Mouse (Mus musculus) stomach, embryonic 16.5 days (tissue): ENCODE data around the gene Pctp. TPM values are rescaled to one million over a fixed set of nuclear protein-coding genes. Genes with fewer than 3 reads are reported as not detected.

Experiments
- ATAC-seq: fragments of 200-750 bp; cut with Nextera tagmentation; 2 replicates; pipeline ENCODE4 v1.8.0; 2017; ENCODE audit warnings: moderate number of reproducible peaks, moderate TSS enrichment; ENCODE audit not compliant: insufficient read depth, low FRiP score
- H3K27ac ChIP-seq: fragments of 300-500 bp; sonication (generic); 2 replicates; pipeline ENCODE4 v1.5.1; 2014; ENCODE audit warnings: low read length
- H3K27me3 ChIP-seq: fragments of 300-500 bp; sonication (generic); 2 replicates; pipeline ENCODE4 v1.6.1; 2014; ENCODE audit warnings: low read length, control low read depth, mixed read lengths; ENCODE audit not compliant: control insufficient read depth, insufficient read depth
- H3K36me3 ChIP-seq: fragments of 300-500 bp; sonication (generic); 2 replicates; pipeline ENCODE4 v1.6.1; 2014; ENCODE audit warnings: low read length; ENCODE audit not compliant: control insufficient read depth, insufficient read depth
- H3K4me1 ChIP-seq: fragments of 300-500 bp; sonication (generic); 2 replicates; pipeline ENCODE4 v1.6.1; 2014; ENCODE audit warnings: low read length, control low read depth, mixed read lengths; ENCODE audit not compliant: control insufficient read depth, insufficient read depth
- H3K4me2 ChIP-seq: fragments of 300-500 bp; sonication (generic); 2 replicates; pipeline ENCODE4 v1.6.1; 2014; ENCODE audit warnings: low read depth, low read length, mixed read lengths
- H3K4me3 ChIP-seq: fragments of 300-500 bp; sonication (generic); replicated peaks from 2 replicates; pipeline ENCODE4 v1.5.1; 2014; ENCODE audit warnings: mild to moderate bottlenecking, low read length
- H3K9ac ChIP-seq: fragments of 300-500 bp; sonication (generic); 2 replicates; pipeline ENCODE4 v1.6.1; 2014; ENCODE audit warnings: low read length
- H3K9me3 ChIP-seq: fragments of 300-500 bp; sonication (generic); replicated peaks from 2 replicates; pipeline ENCODE4 v1.6.1; 2016; ENCODE audit warnings: low read length, control low read depth; ENCODE audit not compliant: control insufficient read depth
- WGBS: fragments of 180-500 bp; shearing (Covaris S2); extraction: QIAGEN DNeasy Blood & Tissue Kit; methylation state at CpG from one replicate; pipeline ENCODE4 v1.1.7; 2014; 5-methylcytosine and 5-hydroxymethylcytosine counted together
- polyA plus RNA-seq: library from polyadenylated mRNA; unstranded; fragments of >200 nt; fragmentation: Nextera tagmentation; extraction: Ambion mirVana; gene quantifications from 2 replicates; pipeline ENCODE4 v1.2.1, GENCODE M21; 2015

Pctp gene
- polyA plus RNA-seq, 1 experiment from 2014 or later: 14.6 TPM

DNA sequence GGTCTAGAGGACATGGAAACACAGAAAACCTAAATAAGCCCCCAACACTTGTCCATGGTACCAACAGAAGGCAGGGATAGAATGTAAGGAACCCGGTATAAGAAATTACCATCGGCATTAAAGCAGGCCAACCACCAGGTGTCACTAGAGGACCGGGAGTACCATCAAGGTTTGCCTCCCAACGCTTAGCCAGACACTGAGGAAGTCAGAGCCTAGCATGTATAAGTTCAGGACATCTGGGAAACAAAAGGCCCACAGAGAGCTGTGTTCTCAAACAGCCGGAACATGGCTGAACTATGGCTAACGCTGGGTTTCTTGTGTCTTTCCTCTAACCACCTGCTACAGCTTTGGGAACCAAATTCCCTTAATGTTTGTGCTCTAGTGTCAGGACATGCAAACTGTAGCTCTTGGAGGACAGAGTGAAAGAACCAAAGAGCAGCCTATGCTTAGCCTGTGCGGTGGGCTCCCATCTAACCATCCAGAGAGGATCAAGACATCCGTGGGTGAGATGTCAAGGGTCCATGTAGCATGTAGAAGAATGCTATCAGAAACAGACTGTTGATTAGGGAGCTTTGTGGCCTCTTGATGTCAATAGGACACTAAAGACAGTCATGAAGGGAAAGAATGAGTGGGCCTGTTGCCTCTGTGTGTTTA lies 13.6 kb downstream of the Pctp start:
- no peak overlapping the region for H3K27ac ChIP-seq
- H3K9ac ChIP-seq: no peak overlapping the region
- no peaks in the 10 kb centered on the region for H3K27me3 ChIP-seq
- no peaks in the 10 kb centered on the region for H3K36me3 ChIP-seq
- 0 out of 2 replicates have a peak, but pooled peaks have one; percentile 48 for ATAC-seq
- no peaks in the 10 kb centered on the region for H3K9me3 ChIP-seq
- H3K4me3 ChIP-seq: no peak overlapping the region
- WGBS: 24% methylated on average over 8 of the region's 8 CpGs
- peaks cover 3% of the 10 kb centered on the region; the same call in 1 of the 2 replicates for H3K4me1 ChIP-seq
- H3K4me2 ChIP-seq: no peak overlapping the region

DNA sequence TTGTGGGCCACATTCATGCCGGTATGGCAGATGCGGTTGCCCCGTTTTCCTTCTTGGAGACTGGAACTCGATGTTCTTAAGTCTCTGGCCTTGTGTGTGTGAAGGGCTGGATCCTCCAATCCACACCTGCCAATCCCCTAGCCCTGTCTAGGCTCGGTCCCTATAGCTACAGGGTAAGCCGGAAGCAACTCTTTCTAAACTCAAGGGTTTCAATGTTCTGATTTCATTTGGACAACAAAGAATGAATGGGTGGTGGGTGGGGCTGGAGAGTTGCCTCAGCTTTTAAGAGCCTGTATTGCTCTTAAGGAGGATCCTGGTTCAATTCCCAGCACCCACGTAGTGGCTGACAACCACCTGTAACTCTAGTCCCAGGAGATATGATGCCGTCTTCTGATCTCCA lies 16.2 kb downstream of the Pctp start:
- WGBS: 84% methylated on average over 8 of the region's 8 CpGs
- Histone ChIP-seq H3K4me1 (no peaks in the 10 kb centered on the region), H3K4me2 (no peak overlapping the region), H3K9ac (no peak overlapping the region), H3K27me3 (no peaks in the 10 kb centered on the region), H3K36me3 (no peaks in the 10 kb centered on the region), H3K4me3 (no peak overlapping the region), H3K9me3 (no peaks in the 10 kb centered on the region), H3K27ac (no peak overlapping the region)
- no peak for ATAC-seq

DNA sequence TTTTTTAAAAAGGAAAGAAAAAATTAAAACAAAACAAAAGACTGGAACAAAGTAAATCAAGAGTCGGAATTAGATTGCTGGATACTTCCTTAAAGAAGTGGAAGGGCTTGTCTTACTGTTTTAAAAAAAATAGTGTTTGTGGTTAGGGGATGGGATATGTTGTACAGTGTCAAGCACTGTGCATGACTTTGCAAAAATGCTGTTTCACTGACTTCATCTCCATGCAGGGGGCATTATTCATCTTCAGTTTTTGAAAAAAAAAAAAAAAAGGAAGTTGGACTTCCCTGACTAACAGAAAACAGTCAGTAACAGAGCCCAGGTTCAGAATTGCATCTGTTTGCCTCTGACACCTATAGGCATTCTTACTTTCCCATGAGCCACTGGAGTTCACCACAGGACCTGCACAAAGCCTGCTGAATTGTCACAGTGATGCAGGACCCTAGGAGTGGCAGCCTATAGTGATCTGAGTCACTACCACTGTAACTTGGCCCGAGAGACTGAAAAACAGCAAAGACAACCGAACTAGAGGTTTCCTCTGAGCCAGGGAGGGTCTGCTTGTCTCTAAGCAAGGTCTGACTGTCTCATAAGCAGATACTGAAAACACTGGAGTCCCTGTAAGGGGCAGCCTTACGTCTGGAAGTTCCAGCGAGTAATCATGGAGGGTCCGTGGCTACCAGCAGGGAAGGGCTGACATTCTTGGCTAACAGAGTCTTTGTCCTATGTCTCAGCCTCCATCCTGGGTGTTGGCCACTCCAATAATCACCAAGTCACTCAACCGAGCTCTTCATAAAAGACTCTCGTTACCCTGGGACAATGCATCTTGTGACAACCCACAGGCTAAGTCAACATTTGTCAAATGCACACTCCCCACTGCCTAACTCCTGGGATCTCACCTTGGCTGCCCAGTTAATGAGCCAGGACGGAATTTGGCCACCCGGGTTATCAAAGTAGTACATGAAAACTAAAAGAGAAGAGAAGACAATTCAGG lies 17.2 kb downstream of the Pctp start:
- no peaks in the 10 kb centered on the region for H3K36me3 ChIP-seq
- WGBS: 57% methylated on average over 10 of the region's 10 CpGs
- no peak overlapping the region for H3K4me2 ChIP-seq

DNA sequence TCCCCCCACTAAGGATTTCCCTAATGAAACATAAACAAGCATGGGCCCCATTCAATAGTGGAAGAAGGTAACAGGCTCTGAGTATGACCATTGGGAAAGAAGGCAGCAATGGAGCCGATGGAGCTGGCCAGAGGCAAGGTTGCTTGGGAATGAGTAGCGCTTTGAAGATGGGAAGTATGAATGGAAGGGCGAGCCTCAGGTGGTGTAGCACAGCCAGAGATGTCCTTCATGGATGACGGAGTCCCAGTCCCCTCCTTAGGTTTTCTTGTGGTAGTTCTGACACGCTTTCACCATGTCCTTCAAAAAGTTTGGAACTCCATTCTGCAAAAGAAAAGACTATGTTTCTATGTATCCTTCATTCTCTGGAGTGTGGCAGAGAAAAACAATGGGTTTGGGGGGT lies 18.3 kb downstream of the Pctp start:
- H3K9me3 ChIP-seq: no peaks in the 10 kb centered on the region
- no peak for ATAC-seq
- H3K27ac ChIP-seq: no peak overlapping the region
- 92% methylated on average over 5 of the region's 5 CpGs for WGBS
- H3K27me3 ChIP-seq: no peaks in the 10 kb centered on the region
- no peak overlapping the region for H3K9ac ChIP-seq
- H3K36me3 ChIP-seq: no peaks in the 10 kb centered on the region
- H3K4me1 ChIP-seq: no peaks in the 10 kb centered on the region
- no peak overlapping the region for H3K4me3 ChIP-seq
- H3K4me2 ChIP-seq: no peak overlapping the region

More for the DNA sequence above, 17.2 kb downstream of the Pctp start:
- no peaks in the 10 kb centered on the region for H3K9me3 ChIP-seq
- no peak for ATAC-seq
- H3K4me3 ChIP-seq: no peak overlapping the region
- no peaks in the 10 kb centered on the region for H3K4me1 ChIP-seq
- H3K9ac ChIP-seq: no peak overlapping the region
- no peak overlapping the region for H3K27ac ChIP-seq
- no peaks in the 10 kb centered on the region for H3K27me3 ChIP-seq

DNA sequence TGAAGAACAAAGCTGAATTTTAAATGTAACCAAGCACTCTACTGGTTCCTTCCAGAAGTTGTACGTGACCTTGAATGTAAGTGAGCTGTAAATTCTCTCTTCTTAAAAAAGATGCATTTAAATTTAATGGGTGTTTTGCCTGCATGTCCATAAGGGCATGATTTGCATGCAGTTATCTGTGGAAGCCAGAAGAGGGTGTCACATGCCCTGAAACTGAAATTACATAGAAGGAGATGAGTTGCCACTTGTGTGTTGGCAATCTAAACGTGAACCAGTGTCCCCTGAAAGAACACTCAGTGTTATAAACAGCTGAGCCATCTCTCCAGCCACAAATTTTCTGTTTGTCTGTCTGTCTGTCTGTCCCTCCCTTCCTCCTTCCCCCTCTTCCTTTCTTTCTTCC lies 19.8 kb downstream of the Pctp start:
- no peaks in the 10 kb centered on the region for H3K27me3 ChIP-seq
- H3K36me3 ChIP-seq: no peaks in the 10 kb centered on the region
- H3K9ac ChIP-seq: no peak overlapping the region
- ATAC-seq: no peak
- no peaks in the 10 kb centered on the region for H3K9me3 ChIP-seq
- H3K4me3 ChIP-seq: no peak overlapping the region
- peaks cover 13% of the 10 kb centered on the region for H3K4me1 ChIP-seq
- 67% methylated on average over 2 of the region's 2 CpGs for WGBS
- no peak overlapping the region for H3K4me2 ChIP-seq
- H3K27ac ChIP-seq: no peak overlapping the region

DNA sequence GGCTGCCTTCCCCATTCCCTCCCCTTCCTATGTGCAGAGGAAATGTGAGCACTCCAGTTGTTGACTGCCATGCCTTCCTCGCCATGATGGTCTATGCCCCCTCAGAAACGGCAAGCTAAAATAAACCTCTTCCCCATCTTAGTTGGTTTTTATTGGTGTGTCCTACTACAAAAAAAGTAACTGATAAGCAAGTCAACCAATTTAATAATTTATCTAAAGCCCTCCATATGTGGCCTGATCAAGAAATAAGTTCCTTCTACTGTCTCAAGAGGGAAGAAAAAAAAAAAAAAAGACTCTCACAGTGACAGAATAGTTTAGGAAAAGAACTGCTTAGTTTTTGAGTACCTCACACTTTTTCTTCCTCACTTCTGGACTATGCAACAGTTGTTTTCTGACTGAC lies 22.6 kb downstream of the Pctp start:
- H3K9ac ChIP-seq: no peak overlapping the region
- no peak overlapping the region for H3K4me3 ChIP-seq
- no peak overlapping the region for H3K27ac ChIP-seq
- no peaks in the 10 kb centered on the region for H3K9me3 ChIP-seq
- no peak for ATAC-seq
- WGBS: 95% methylated on average over 2 of the region's 2 CpGs
- H3K36me3 ChIP-seq: no peaks in the 10 kb centered on the region
- H3K4me2 ChIP-seq: no peak overlapping the region
- H3K27me3 ChIP-seq: no peaks in the 10 kb centered on the region
- H3K4me1 ChIP-seq: peaks cover 16% of the 10 kb centered on the region

DNA sequence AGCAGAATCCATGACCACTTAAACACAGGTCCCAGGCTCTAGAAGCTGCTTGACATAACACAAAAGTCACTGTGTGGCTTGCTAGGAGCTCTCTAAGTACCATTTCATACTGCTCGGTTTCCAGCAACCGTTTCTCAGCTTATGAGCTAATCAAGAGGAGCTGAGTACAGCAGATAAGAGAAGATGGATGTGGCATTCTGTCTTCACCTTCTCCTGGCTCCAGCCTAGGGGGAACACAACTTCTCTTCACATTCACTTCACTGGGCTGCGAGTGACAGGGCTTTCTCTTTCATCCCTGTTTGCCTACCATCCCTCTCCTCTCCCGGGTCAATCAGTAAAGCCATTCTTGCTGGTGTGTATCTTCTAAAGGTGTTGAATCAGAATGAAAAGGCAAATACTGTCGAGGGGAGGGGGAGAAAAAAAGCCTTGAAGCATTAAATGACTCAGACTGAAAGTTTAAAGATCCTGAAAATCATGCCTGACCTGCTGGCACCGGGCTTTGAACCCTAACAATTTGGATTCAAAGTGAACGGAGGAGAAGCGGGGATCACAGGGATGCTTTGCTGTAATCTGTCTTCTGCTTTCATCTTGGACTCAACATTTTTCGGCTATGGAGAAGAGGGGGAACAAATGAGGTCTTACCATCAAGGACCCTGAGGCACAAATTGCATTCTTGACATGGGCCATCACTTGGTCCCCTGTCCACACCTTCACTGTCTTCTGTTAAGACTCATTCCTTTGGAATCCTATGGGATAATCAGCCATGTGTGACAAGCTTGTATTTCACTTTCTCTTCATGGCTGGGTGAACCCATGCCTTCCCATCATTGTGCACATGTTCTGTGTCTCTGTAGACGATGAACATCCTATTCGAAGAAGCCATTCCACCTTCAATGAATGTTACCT lies 23.5 kb downstream of the Pctp start:
- H3K4me1 ChIP-seq: peaks cover 16% of the 10 kb centered on the region
- H3K27ac ChIP-seq: peak overlapping the region; percentile 74
- H3K4me3 ChIP-seq: no peak overlapping the region
- H3K9ac ChIP-seq: peak overlapping the region; percentile 31; the same call in 1 of the 2 replicates
- no peaks in the 10 kb centered on the region for H3K27me3 ChIP-seq
- H3K4me2 ChIP-seq: no peak overlapping the region
- peak; percentile 32; the same call in 1 of the 2 replicates for ATAC-seq
- WGBS: 32% methylated on average over 11 of the region's 11 CpGs
- no peaks in the 10 kb centered on the region for H3K9me3 ChIP-seq
- H3K36me3 ChIP-seq: no peaks in the 10 kb centered on the region

DNA sequence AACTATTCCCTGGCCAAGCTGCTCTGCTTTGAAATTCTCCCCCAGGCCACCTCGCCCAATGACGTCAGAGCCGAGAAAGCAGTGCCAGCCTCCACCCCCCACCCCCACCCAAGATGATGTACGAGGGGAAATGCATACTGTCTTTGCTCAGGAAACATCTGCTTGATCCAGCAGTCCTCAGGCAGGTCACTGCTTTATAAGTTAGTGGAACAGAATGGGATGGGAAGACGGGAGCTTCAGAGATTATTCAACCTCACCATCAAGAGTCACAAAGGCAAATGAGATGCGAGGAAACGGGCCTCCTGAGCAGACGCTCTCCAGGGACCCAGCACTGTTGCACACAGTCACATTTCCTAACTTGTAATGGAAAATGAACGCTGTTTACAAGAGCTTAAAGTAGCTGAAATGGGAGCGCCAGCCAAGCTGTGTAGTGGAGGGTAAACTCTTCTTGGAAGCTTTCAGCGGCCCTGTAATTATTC lies 24.3 kb downstream of the Pctp start:
- Histone ChIP-seq H3K27ac (peak overlapping the region; percentile 74), H3K4me3 (no peak overlapping the region), H3K4me2 (no peak overlapping the region; the same call in 1 of the 2 replicates), H3K9me3 (no peaks in the 10 kb centered on the region), H3K27me3 (no peaks in the 10 kb centered on the region), H3K9ac (peak overlapping the region; percentile 31; the same call in 1 of the 2 replicates), H3K4me1 (peaks cover 16% of the 10 kb centered on the region), H3K36me3 (no peaks in the 10 kb centered on the region)
- peak; percentile 67 for ATAC-seq
- WGBS: 10% methylated on average over 11 of the region's 11 CpGs
